Mouse (Mus musculus): Measurements from ENCODE around the gene Hunk. TPM values are rescaled to one million over a fixed set of nuclear protein-coding genes. Genes with fewer than 3 reads are reported as not detected.

Hunk gene
- polyA plus RNA-seq, 1 experiment from 2014 or later: 21.2 TPM

DNA sequence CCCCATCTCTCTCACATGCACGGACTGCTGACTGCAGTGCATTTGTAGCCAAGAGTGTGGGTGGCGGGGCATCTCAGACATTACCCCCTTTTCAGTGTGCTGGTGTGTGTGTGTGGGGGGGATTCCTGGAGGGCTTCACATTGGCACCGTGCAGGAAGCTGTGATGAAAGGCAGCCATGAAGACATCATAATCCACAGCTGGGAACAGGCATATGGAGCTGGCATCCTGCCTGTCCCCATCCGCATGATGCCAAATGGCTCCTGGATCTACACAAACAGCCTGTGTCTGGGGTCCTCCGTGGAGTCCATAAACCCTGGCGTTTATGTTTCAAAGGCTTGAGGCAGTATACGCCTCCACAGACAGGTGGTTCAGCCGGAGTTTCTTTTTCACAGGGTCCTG lies 132.4 kb downstream of the Hunk start:
- Histone ChIP-seq H3K4me1 (ENCODE audit: insufficient read depth) (peaks cover 26% of the 10 kb centered on the region; the same call in 1 of the 2 replicates), H3K36me3 (ENCODE audit: insufficient read depth) (no peaks in the 10 kb centered on the region), H3K9me3 (ENCODE audit: low read depth, low read length) (no peaks in the 10 kb centered on the region), H3K4me3 (ENCODE audit: low read depth, low read length) (no peak overlapping the region), H3K27me3 (ENCODE audit: insufficient read depth, low read length) (no peaks in the 10 kb centered on the region), H3K27ac (ENCODE audit: low read depth) (peak overlapping the region; percentile 50; the same call in 1 of the 2 replicates), H3K4me2 (no peak overlapping the region), H3K9ac (no peak overlapping the region)
- TF ChIP-seq CTCF (IDR thresholded peaks at IDR 0.05; ENCODE audit: low read depth): no peak
- 54% methylated on average over 8 of the region's 8 CpGs for WGBS
- DNase-seq (peak; percentile 73), ATAC-seq (ENCODE audit: insufficient read depth) (peak; percentile 55)

DNA sequence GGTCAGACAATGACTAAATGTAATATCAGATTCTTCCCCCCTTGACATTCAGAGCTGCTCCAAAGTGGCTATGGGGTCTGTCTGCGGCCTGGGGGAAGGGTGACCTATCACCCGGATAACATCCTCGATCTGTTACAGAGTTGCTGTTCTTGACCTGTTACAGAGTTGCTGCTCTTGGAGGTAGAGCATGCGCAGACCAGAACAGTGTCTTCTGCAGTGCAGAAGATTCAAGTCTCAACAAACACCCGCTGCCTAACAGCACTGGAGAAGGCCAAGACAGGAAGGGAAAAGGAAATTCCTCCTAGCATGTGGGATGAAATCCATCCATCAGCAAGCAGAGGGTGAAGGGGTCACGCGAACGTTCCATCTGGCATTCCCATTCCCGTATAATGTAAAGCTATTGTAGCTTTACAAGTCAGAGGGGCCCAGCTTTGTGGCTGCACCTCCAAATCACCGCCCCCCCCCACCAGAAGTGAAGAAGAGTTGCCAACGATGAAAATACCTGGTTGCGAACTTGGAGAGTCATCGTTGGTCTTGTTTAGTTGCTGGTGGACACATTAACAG lies 133.0 kb downstream of the Hunk start:
- H3K4me3 ChIP-seq (ENCODE audit: low read depth, low read length): no peak overlapping the region
- H3K27ac ChIP-seq (ENCODE audit: low read depth): peak overlapping the region; percentile 50; the same call in 1 of the 2 replicates
- TF ChIP-seq CTCF (IDR thresholded peaks at IDR 0.05; ENCODE audit: low read depth): no peak
- 57% methylated on average over 13 of the region's 13 CpGs for WGBS
- H3K9me3 ChIP-seq (ENCODE audit: low read depth, low read length): no peaks in the 10 kb centered on the region
- no peak overlapping the region for H3K9ac ChIP-seq
- no peaks in the 10 kb centered on the region for H3K27me3 ChIP-seq (ENCODE audit: insufficient read depth, low read length)
- DNase-seq: peak; percentile 77
- ATAC-seq (ENCODE audit: insufficient read depth): peak; percentile 44
- H3K4me1 ChIP-seq (ENCODE audit: insufficient read depth): peaks cover 26% of the 10 kb centered on the region; the same call in 1 of the 2 replicates
- no peaks in the 10 kb centered on the region for H3K36me3 ChIP-seq (ENCODE audit: insufficient read depth)
- no peak overlapping the region for H3K4me2 ChIP-seq

DNA sequence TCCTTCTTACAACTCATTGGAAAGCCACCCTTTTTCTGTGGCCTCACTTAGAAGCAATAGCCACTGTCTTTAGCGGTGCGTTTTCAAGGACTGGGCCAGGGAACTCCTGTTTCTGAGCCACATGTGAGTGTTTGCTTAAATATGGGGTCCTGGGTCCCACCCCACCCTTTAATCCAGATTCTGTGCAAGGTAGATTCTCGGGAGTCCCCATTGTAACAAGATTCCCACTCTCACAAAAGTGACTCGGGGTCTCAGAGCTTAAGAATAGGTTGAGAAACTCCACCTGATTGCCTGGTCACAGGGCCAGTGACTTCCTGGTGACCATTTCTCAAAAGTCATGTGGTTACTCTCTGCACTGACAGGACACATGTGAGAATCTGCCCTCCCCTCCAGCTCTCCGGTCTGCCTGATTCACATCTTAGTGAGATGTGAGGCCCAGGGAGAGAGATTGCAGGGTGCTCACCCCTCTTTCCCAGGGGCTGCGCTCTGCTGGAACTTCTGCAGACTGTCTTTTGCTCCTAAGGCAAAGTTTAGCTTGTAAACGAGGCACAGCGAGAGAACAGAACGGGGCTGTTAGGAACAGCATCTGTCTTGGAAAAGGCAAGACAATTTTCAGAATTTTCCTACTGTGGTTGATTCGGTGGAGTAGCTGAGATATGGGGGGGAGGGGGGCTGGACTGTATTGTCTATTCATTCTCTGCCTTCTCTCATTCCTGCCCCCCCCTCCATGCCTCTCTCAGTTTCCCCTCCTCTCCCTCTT lies 135.6 kb downstream of the Hunk start:
- Histone ChIP-seq H3K27ac (ENCODE audit: low read depth) (no peak overlapping the region), H3K27me3 (ENCODE audit: insufficient read depth, low read length) (no peaks in the 10 kb centered on the region), H3K4me3 (ENCODE audit: low read depth, low read length) (no peak overlapping the region), H3K36me3 (ENCODE audit: insufficient read depth) (no peaks in the 10 kb centered on the region), H3K4me2 (no peak overlapping the region), H3K4me1 (ENCODE audit: insufficient read depth) (peaks cover 26% of the 10 kb centered on the region; the same call in 1 of the 2 replicates), H3K9ac (no peak overlapping the region), H3K9me3 (ENCODE audit: low read depth, low read length) (no peaks in the 10 kb centered on the region)
- DNase-seq (no peak), ATAC-seq (ENCODE audit: insufficient read depth) (no peak)
- TF ChIP-seq CTCF (IDR thresholded peaks at IDR 0.05; ENCODE audit: low read depth): no peak
- WGBS: 28% methylated on average over 10 of the region's 10 CpGs

DNA sequence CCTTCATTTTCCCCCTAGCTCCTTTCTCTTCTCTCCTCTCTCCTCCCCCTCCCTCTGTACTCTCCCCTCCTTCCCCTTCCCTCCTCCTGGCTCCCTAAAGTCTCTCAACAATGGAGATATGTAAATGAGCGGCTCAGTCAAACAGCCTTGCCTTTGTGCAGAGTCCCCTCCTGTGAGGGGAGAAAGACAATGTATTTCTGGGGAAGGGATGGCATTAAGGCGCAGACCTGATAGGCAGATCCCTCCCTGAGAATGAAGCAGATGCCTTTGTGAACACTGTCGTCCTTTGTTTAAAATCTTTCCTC lies 136.1 kb downstream of the Hunk start:
- Histone ChIP-seq H3K27ac (ENCODE audit: low read depth) (no peak overlapping the region), H3K4me1 (ENCODE audit: insufficient read depth) (peaks cover 26% of the 10 kb centered on the region; the same call in 1 of the 2 replicates), H3K36me3 (ENCODE audit: insufficient read depth) (no peaks in the 10 kb centered on the region), H3K9ac (no peak overlapping the region), H3K4me3 (ENCODE audit: low read depth, low read length) (no peak overlapping the region), H3K27me3 (ENCODE audit: insufficient read depth, low read length) (no peaks in the 10 kb centered on the region), H3K9me3 (ENCODE audit: low read depth, low read length) (no peaks in the 10 kb centered on the region), H3K4me2 (no peak overlapping the region)
- 39% methylated on average over 3 of the region's 3 CpGs for WGBS
- ATAC-seq (ENCODE audit: insufficient read depth): no peak
- no peak for DNase-seq
- TF ChIP-seq CTCF (IDR thresholded peaks at IDR 0.05; ENCODE audit: low read depth): no peak

DNA sequence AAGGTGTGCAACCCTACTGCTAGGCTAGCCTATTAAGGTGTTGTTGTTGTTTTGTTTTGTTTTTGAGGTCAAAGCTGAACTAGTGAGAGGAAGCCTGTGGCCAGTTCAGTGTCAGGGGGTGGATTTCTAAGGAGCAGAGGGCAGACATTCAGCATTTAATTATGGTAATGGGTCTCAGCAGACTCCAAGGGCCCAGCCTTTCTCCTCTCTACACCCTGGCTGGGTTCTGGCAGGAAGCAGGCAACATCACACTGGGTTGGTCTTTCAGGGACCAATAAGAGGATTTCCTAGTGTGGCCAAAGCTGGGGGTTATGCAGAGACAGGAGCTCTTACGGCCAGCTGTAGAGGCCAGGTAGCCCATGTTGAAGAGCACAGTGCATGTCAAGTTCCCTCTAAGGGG lies 136.8 kb downstream of the Hunk start:
- no peak for TF ChIP-seq CTCF (IDR thresholded peaks at IDR 0.05; ENCODE audit: low read depth)
- Histone ChIP-seq H3K4me3 (ENCODE audit: low read depth, low read length) (no peak overlapping the region), H3K4me1 (ENCODE audit: insufficient read depth) (peaks cover 20% of the 10 kb centered on the region; the same call in 1 of the 2 replicates), H3K27ac (ENCODE audit: low read depth) (peak overlapping the region; percentile 44), H3K4me2 (no peak overlapping the region), H3K9me3 (ENCODE audit: low read depth, low read length) (no peaks in the 10 kb centered on the region), H3K36me3 (ENCODE audit: insufficient read depth) (no peaks in the 10 kb centered on the region), H3K9ac (no peak overlapping the region), H3K27me3 (ENCODE audit: insufficient read depth, low read length) (no peaks in the 10 kb centered on the region)
- DNase-seq (no peak), ATAC-seq (ENCODE audit: insufficient read depth) (no peak)
- WGBS: 53% methylated on average over 1 of the region's 1 CpGs

DNA sequence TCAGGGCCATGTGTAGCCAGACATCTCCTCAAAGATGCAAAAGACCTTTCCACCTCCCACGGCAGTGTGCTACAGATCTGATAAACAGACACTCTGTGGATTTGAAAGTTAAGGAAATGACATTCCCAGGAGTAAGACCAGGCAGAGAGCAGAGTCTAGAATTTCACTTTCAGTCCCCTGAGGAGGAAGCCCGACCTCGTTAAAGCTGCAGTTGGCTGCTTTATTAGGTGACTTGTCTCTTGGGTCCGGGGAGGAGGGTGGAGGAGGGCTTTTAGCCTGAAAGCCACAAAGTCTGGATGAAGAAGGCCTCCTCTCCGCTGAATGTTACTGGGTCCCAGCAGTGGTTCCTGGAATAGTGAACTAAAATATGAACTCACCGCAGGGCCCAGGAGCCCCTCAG lies 137.6 kb downstream of the Hunk start:
- DNase-seq: peak; percentile 66
- H3K27me3 ChIP-seq (ENCODE audit: insufficient read depth, low read length): no peaks in the 10 kb centered on the region
- H3K27ac ChIP-seq (ENCODE audit: low read depth): peak overlapping the region; percentile 44; the same call in 1 of the 2 replicates
- 23% methylated on average over 6 of the region's 6 CpGs for WGBS
- 0 out of 2 replicates have a peak, but pooled peaks have one; percentile 9 for ATAC-seq (ENCODE audit: insufficient read depth)
- no peaks in the 10 kb centered on the region for H3K36me3 ChIP-seq (ENCODE audit: insufficient read depth)
- no peak for TF ChIP-seq CTCF (IDR thresholded peaks at IDR 0.05; ENCODE audit: low read depth)
- H3K4me1 ChIP-seq (ENCODE audit: insufficient read depth): peaks cover 14% of the 10 kb centered on the region; the same call in 1 of the 2 replicates
- no peaks in the 10 kb centered on the region for H3K9me3 ChIP-seq (ENCODE audit: low read depth, low read length)
- H3K9ac ChIP-seq: no peak overlapping the region
- no peak overlapping the region for H3K4me3 ChIP-seq (ENCODE audit: low read depth, low read length)
- H3K4me2 ChIP-seq: no peak overlapping the region

DNA sequence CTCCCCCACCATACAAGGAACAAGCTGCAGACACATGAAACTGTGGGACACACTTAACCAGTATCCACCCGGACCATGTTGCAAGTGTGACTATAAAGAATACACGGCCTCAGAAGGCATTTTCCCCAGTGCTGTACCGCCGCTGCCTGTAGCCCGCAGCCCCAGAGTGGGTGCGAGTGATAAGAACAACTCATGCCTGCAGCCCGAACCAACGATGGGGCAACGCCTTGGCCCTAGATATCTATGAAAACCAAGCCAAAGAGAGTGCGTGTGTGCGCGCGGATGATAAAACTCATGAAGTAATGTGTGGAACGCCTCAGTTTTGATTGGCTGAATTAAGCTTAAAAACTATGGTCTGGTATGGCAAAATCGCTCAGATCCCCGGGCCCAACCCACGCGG lies 138.1 kb downstream of the Hunk start:
- H3K4me2 ChIP-seq: no peak overlapping the region
- no peaks in the 10 kb centered on the region for H3K36me3 ChIP-seq (ENCODE audit: insufficient read depth)
- WGBS: 84% methylated on average over 18 of the region's 18 CpGs
- 0 out of 2 replicates have a peak overlapping the region, but pooled peaks have one; percentile 44 for H3K27ac ChIP-seq (ENCODE audit: low read depth)
- DNase-seq (peak; percentile 21), ATAC-seq (ENCODE audit: insufficient read depth) (no peak)
- no peak overlapping the region for H3K9ac ChIP-seq
- TF ChIP-seq CTCF (IDR thresholded peaks at IDR 0.05; ENCODE audit: low read depth): no peak
- peaks cover 13% of the 10 kb centered on the region; the same call in 1 of the 2 replicates for H3K4me1 ChIP-seq (ENCODE audit: insufficient read depth)
- no peaks in the 10 kb centered on the region for H3K27me3 ChIP-seq (ENCODE audit: insufficient read depth, low read length)
- no peaks in the 10 kb centered on the region for H3K9me3 ChIP-seq (ENCODE audit: low read depth, low read length)
- no peak overlapping the region for H3K4me3 ChIP-seq (ENCODE audit: low read depth, low read length)
